Mouse (Mus musculus): ENCODE data around the gene Spta1.

The Spta1 gene

DNA sequence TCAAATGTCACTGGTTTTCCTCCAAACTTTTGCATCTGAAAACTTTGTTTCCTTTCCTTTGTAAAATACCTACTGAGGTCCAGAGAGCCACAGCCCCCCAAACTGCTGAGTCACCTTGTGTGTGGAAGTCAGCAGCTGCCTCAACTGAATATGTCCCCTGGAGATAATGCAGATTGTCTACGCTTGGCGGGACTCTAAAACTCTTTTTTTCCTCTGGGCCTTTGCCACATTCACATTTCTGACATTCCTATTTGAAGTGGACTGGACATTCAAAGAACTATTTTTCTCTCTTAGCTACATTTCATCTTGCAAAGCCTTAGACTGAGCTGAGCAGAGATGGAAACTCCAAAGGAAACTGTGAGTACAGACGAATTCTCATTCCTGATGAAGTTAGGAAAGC, at the start of gene Spta1:
Gene Spta1, plus strand, starts transcription at position 172 of the 400 bp plus-strand sequence.
- in situ Hi-C loops (cut with MboI, MseI) = no loop called here

DNA sequence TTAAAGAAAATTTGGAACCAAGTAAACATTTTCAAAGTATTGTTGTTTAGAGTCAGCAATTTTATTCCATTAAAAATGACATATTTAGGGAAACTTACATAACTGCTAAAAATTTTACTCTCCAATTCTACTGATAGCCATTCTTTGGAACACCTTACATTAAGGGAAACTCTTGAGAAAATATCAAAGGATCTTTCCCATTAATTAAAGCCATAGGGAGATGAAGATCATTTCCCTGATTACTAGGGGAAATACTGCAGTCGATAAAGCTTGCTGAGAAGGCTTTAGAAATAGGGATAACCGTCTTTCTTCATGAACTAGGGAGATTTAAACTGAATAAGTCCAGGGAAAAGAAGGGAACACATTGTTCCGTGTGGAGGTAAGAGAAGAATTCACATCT, 41.4 kb upstream of the Spta1 start, which contains the start of gene Olfr424:
Gene Olfr424, plus strand, starts transcription at position 301 of the 400 bp plus-strand sequence.
- in situ Hi-C loops (cut with MboI, MseI) = no loop called here

DNA sequence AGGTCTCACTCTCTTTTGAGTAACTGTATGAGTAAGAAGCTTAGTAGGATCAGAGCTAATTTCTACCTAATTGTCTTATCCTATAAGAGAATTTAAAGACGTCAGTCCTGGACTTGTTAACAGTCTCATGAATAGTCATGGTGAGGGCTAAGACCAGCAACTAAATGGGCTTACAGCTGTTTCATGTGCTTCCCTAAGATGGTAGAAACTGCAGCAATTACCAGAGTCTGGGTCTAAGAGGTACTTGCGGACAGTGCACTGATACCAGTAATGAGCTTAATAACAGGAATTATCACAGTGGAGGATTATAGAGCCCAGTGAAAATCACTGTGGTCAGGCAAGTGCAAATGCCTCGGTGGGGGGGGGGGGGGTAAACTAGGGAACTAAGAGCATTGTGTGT, 40.6 kb upstream of the Spta1 start:
- in situ Hi-C loops (cut with MboI, MseI) = no loop called here

DNA sequence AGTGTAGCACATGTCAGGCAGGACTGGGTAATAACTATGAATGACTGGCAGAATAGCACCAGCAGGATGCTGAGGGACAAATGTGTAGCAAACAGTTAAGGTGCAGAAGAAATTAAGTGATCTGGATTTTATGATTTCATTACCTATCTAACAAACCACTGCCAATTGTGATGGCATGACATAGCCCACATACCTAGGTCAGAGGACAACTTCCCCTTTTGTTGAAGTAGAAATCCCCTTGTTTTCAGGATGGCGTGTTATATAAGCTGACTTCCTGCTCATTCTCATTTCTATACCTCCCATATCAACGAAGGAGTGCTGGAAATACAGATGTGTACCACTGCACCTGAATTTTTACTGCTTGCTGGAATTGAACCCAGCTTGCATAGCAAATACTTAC, 31.2 kb upstream of the Spta1 start:
- in situ Hi-C loops (cut with MboI, MseI) = no loop called here

DNA sequence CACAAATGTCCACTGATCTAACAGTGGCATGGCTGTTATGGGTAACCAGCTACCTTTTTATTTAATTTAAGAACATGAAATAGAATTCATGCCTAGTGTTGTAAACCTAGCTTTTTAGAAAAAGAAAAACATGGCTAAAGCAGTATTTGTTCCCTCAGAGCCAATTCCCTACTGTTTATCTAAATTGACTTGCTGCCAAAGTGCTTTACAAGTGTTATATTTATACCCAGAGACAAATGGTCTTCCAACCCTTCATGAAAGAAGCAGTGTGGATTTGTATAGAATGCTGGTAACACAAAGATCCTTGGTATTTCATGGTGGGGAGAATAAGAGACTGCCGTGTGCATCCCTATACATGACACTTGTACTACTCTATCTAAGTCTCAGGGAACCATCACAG, 25.9 kb upstream of the Spta1 start:
- in situ Hi-C loops (cut with MboI, MseI) = no loop called here

DNA sequence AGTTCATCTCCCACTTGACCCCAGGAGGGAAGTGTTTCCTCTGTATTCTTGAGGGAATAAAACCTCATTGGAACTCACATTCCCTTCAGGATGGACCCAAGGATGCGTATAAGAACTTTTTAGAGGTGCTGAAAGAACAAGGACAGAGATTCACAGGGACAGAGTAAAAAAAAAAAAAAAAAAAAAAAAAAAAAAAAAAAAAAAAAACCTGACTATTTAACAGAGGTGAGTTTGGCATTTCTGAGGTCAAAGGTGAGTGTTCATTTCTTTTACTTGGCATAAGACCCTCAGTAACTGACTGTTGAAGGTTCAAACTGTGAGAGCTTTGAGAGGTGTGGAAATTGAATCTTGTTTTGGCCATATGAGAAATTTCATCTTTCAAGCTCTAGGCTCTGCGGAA, 23.3 kb upstream of the Spta1 start:
- in situ Hi-C loops (cut with MboI, MseI) = no loop called here

DNA sequence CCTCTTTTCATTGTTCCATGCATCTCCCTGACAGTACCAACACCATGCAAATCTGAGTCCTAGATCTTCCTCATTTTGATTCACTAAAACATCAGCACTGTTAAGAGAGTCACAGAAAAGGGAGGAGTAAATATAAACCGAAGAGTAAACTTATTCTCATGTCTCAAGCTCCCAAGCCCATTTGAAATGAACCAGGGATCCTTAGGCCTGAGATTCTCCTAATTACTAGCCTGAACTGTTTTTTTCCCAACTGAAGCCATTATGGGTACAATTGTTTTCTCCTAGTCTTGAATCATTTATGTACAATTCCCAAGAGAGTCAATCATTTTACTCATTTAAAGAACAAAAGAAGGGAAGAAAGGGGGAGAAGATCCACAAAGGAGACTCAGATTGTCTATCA, 17.2 kb upstream of the Spta1 start, which contains the start of gene Olfr420:
Gene Olfr420, plus strand, starts transcription at position 301 of the 400 bp plus-strand sequence.
- in situ Hi-C loops (cut with MboI, MseI) = no loop called here

DNA sequence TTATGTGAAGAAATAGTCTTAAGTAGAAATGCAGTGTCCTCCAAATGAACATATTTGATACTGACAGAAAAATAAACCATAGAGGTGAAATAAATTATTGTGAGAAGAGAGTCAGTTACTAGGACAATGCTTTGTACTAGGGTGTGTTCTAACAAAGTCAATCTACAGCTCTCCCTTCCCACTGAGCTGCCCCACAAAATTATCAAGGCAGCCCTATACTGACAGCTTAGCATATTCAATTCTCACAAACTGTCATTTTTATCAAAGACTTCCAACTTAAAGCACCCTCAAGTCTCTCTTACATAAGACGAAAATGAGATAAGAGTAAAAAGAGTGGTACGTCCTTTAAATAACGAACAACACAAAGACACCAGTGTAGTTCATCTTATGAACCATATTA, 15.0 kb upstream of the Spta1 start:
- in situ Hi-C loops (cut with MboI, MseI) = no loop called here

DNA sequence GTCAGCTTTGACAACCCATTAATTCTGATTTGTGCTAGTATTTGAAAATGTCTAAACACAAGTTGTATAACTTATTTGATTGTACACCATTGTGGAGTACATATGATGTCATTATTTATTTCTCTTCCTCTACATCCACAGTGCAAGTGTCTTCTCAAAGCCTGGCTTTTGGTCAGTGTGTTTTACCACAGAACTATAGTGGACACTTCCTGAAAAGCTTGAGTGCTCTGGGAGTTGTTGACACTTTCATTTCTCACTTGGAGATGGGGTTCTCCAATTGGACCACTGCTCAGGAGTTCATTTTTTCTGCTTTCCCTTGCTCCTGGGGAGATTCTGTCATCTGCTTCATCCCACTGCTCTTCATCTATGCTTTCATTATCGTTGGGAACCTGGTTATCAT, 14.1 kb upstream of the Spta1 start:
- in situ Hi-C loops (cut with MboI, MseI) = no loop called here

DNA sequence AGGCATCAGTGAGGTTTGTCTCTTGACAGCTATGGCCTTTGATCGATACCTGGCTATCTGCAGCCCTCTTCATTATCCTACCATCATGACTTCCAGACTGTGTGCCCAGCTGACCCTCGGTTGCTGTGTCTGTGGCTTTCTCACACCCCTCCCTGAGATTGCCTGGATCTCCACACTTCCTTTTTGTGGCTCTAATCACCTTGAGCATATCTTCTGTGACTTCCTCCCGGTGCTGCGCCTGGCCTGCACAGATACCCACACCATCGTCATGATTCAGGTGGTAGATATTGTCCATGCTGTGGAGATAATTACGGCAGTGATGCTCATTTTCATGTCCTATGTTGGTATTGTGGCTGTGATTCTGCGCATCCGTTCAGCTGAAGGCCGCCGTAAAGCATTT, 13.5 kb upstream of the Spta1 start:
- in situ Hi-C loops (cut with MboI, MseI) = no loop called here

DNA sequence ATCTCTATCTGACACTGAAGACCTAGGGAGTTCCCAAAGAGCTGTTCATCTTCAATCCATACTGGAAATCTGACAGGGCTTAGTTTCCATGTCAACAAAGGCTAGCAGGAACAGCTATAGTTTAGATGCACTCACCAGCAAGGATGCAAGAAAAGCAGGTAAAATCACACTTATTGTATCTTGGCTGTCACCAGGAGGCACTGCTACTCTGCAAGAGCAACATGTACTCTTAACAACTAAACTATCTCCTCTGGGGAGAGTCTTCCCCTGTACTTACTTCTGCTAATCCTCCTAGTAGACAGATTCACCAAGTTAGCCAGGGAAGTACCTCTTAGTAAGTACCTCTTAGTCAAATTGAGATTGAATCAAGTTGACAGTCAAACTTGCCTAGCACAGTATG, 3.6 kb upstream of the Spta1 start:
- in situ Hi-C loops (cut with MboI, MseI) = loop anchor here in 1 of 2 experiments (5.0 kb wide), 1 partner anchor 298 kb away; no protein-coding TSS in a partner anchor

DNA sequence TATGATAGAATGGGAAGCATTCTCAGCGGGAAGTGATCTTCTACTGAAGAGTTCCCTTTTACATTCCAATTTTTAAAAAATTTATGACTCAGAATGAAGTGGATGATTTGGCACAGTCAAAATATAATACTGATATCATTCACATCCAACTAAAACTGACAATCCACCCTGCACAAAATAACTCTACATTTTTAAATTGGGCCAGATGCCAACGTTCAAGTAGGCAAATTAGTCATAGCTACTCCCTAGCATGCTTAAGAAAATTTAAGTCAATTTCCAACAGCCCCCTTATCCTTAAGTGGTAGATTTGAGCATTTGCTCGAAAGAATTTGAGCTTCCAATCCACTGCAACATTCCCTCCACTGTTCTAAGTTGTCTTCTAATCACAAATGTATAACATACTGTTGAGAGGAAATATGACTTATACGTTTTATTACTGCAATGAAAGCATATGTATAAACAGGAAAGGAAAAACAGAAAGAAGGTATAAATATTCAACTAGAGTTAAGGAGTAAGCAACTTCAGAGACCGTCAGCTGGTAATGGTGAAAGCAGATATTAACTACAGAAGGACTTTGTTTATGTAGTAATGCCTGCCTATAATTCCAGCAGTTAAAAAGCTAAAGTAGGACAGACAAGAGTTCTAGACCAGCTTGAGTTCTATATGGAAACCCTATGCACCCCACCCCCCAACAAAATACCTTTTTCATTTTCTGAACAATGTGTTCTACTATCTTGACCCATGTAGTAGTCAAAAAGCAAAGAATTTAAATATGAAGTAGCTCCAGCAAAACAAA, 1.7 kb upstream of the Spta1 start:
- in situ Hi-C loops (cut with MboI, MseI) = no loop called here

DNA sequence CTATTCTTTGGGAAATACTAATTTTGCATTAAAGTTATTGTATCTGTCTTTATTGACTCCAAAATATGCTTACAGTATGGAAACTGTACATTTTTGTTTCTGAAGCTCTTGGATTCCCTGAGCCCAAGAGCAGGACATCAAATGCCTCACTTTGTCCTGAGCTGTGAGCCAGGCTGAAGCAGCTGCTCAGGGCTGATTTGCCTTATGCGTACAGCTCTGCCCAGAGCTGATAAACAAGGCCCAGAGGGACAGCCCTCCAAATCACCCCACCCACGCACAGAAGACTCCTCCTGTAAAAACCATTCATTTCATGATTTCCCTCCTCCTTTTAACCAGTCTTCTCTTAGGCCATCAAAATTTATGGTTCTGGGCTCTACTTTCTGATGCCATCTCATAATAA, 1.0 kb upstream of the Spta1 start:
- in situ Hi-C loops (cut with MboI, MseI) = no loop called here

DNA sequence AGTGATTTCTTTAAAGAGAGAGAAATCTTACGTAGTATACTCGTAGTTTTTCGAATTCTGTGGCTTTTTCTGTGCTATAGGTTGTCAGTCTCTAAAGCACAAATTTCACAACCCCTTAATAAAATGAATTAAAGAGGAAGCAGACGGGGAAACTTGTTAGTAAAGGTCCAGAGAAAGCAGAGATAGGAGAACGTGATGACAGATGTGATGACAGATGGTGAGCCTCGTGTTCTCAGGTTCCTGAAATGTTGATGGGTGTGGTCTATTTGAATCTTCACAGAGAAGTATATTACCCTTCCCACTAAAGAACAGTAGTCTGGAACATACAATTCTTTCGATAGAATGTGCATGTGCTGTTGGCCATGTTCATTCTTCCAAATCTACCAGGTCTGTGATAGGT, 32.1 kb downstream of the Spta1 start:
- in situ Hi-C loops (cut with MboI, MseI) = no loop called here

DNA sequence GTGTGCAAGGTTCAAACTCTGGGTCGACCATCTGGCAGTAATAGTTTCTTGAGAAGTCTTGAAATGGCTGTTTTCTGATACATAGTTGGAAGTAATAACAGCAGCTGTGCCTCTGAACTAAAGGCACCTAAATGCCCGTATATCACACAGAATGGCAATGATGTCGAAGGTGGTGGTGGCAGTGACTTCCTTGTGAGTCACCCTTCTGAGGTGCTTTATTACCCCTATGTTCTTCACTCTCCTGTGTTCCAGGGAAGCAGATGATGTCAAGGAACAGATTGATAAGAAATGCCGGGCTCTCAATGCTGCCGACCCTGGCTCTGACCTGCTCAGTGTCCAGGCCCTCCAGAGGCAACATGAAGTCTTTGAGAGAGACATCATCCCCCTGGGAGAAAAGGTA, 39.7 kb downstream of the Spta1 start:
- in situ Hi-C loops (cut with MboI, MseI) = no loop called here

DNA sequence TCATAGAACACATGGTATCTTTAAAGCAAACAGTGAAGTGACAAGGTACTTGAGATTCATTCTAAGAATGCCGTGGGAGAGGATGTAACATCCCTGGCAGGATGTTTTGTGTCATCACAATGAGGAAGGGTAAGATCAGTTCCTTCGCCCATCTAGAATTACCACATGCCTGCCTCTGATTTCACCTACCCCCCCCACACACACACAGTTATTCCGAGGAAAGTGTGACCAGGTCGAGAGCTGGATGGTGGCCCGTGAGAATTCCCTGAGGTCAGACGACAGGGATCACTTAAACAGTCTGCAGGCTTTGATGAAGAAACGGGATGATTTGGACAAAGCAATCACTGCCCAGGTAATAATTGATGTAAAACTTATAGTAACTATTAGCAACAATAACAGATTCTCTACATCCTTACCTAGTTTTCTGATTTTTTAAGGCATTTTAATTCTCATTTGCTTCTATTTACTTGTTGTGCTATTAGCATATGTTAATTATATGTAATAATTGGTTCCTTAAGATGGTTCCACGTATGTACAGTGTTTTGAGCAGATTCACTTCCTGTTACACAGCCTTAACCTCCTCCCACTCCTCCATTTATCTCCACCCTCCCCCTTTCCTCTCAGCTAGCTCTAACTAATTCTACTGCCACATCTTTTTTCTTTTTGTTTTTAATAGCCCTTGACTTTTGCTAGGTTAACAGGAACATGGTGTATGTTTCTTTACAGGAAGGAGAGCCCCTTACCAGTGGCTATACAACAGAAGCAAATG, 42.9 kb downstream of the Spta1 start:
- in situ Hi-C loops (cut with MboI, MseI) = no loop called here

DNA sequence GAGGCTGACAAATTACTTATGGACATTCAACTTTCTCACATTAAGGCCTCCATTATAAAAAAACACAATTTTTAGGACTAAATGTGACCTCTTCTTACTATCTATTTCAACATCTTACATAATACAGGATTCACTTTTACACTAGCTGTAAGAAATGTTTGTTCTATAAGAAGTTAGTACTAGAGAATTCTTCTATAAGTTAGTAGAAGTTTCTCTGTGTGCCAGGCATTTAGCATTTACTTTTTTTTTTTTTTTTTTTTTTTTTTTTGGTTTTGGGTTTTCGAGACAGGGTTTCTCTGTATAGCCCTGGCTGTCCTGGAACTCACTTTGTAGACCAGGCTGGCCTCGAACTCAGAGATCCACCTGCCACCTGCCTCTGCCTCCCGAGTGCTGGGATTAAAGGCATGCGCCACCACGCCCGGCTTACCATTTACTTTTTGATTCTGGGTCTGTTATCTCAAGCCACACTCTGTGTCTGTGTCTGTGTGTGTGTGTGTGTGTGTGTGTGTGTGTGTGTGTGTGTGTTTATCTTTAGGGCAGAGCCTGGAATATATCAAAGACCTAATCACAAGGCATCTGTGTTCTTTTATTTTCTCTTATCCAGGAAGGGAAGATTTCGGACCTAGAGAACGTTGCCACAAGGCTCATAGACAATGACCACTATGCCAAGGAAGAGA, 44.1 kb downstream of the Spta1 start:
- in situ Hi-C loops (cut with MboI, MseI) = no loop called here

DNA sequence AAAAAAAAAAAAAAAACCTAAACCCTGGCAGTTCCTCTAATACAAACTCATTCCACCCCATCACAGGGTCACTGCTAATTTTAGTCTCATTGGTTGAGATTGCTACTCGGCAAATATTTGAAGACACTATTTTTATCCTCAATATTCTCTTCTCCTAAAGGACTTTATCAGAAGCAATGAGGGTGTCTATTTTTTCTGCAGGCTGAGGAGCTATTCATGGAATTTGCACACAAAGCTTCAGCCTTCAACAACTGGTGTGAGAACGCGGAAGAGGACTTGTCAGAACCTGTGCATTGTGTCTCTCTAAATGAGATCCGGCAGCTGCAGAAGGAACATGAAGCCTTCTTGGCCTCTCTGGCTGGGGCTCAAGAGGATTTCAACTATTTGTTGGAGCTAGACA, 67.3 kb downstream of the Spta1 start:
- in situ Hi-C loops (cut with MboI, MseI) = no loop called here

DNA sequence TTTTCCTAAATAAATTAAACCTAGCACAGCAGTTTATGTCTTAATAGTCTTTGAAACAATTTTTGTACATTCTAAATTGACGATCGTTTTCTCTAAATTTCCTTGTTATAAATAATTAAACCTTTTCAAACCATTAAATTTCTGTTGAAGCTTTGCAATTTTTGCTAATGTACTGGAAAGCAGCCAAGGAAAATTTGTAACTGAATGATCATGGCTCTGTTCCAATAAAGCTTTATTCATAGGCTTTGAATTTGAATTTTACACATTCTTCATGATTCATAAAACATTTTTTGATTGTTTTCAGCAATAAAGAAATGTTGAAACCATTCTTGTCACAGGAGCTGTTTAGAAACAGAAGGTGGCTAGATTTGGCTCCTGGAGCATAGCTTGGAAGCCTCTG, 72.0 kb downstream of the Spta1 start:
- in situ Hi-C loops (cut with MboI, MseI) = no loop called here

DNA sequence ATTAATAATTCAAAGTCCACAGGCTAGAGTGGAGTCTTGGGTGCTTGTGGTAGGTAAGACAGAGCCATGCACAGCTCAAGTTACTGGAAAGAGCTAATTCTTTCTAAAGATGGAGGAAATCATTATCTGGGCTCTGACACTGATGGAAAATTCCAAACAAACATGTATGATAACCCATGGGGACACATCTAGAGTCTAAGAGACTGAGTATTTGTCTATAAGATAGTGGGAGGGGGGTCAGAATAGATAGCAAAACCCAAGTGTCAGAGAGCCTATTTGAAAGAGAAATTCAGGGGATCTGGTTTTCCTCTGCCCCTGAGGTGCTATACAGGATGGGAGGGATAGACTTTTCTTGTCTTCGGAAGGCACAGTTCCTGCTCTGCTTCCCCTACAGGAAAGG, 73.5 kb downstream of the Spta1 start:
- in situ Hi-C loops (cut with MboI, MseI) = no loop called here

DNA sequence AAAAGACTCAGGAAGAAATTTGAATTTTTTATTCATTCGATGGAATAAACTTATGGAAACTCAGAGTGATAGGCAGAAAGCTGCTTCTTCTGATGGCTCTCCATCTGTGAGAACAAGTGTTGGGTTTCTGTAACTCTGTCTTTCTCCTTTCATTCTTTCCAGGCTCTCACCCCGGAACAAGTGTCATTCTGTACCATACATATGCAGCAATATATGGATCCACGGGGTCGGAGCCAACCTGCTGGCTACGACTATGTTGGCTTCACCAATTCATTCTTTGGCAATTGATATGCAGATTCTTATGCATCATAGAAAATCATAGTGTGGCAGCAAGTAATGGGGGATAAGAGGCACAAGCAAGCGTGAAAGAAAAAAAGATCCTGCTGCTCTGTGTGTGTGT, 74.6 kb downstream of the Spta1 start:
- in situ Hi-C loops (cut with MboI, MseI) = no loop called here

DNA sequence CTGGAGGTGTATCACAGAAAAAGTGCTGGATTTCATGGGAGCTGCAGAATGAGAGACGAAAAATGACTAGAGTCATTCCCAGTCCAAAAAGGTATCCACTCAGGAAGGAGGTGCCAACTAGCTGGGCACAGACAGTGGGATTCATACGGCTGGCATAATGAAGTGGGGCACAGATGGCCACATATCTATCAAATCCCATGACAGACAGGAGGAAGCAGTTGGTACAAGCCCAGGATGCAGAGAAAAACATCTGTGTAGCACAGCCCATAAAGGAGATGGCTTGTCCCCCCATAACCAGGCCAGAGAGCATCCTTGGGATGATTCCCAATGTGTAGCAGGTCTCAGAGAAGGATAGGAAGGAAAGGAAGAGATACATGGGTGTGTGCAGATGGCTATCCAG, 77.8 kb downstream of the Spta1 start:
- in situ Hi-C loops (cut with MboI, MseI) = no loop called here
